Mouse (Mus musculus) kidney, adult 2 months (tissue): ENCODE results near the gene Ppp1r32. TPM values are rescaled to one million over a fixed set of nuclear protein-coding genes. Genes with fewer than 3 reads are reported as not detected.

Experiments
- DNase-seq: peaks from one replicate; pipeline ENCODE4 v3.0.0; 2021
- H3K27ac ChIP-seq: fragments of 200-500 bp; 2 replicates; pipeline ENCODE4 v1.5.1; 2012; ENCODE audit warnings: low read depth, low read length, control low read depth, inconsistent platforms; ENCODE audit not compliant: insufficient read depth
- H3K27me3 ChIP-seq: fragments of 200-500 bp; replicated peaks from 2 replicates; pipeline ENCODE4 v1.6.1; 2012; ENCODE audit warnings: mild to moderate bottlenecking, moderate library complexity, low read length, inconsistent platforms; ENCODE audit not compliant: control insufficient read depth, insufficient read depth
- H3K36me3 ChIP-seq: fragments of 200-500 bp; 2 replicates; pipeline ENCODE4 v1.6.1; 2012; ENCODE audit warnings: mild to moderate bottlenecking, moderate library complexity, low read length, inconsistent platforms; ENCODE audit not compliant: control insufficient read depth, insufficient read depth
- H3K4me1 ChIP-seq: fragments of 200-500 bp; 2 replicates; pipeline ENCODE4 v1.6.1; 2011; ENCODE audit warnings: low read length; ENCODE audit not compliant: control insufficient read depth, insufficient read depth
- H3K4me3 ChIP-seq: fragments of 200-500 bp; 2 replicates; pipeline ENCODE4 v1.5.1; 2011; ENCODE audit warnings: mild to moderate bottlenecking, low read depth, low read length, control low read depth; ENCODE audit not compliant: insufficient read depth
- CTCF ChIP-seq: fragments of 200-500 bp; conservative IDR thresholded peaks from 2 replicates; pipeline ENCODE4 v1.5.1; 2011; ENCODE audit warnings: low read depth, mild to moderate bottlenecking, control low read depth, low read length, moderate library complexity, mixed read lengths; ENCODE audit not compliant: insufficient read depth, insufficient read length
- POLR2A ChIP-seq: fragments of 200-500 bp; IDR thresholded peaks from one replicate; pipeline ENCODE4 v1.6.1; 2011; ENCODE audit warnings: low read depth, low read length, control low read depth
- WGBS: fragments of 180-500 bp; shearing (Covaris S2); methylation state at CpG from one replicate; pipeline ENCODE4 v1.1.7; 2018; 5-methylcytosine and 5-hydroxymethylcytosine counted together
- polyA plus RNA-seq: library from polyadenylated mRNA; depleted of rRNA; stranded (reverse); fragments of >200 nt; gene quantifications from 2 replicates; pipeline ENCODE4 v1.2.3, GENCODE M21; 2012

Gene Ppp1r32
- polyA plus RNA-seq, 1 experiment = 0.66 TPM

GRCm38 (mm10) chr19:10520355-10520754 lies 37.6 kb upstream of the Ppp1r32 start:
- no peak overlapping the region for H3K27ac ChIP-seq
- peak; percentile 28 for DNase-seq
- H3K4me1 ChIP-seq = peaks cover 7% of the 10 kb centered on the region; the same call in 1 of the 2 replicates
- H3K36me3 ChIP-seq = no peaks in the 10 kb centered on the region; the same call in 1 of the 2 replicates
- H3K4me3 ChIP-seq = no peak overlapping the region
- 48% methylated on average over 1 of the region's 1 CpGs for WGBS
- H3K27me3 ChIP-seq = no peaks in the 10 kb centered on the region
- TF ChIP-seq POLR2A (no peak), CTCF (peak; percentile 24; the same call in 1 of the 2 replicates)

DNA sequence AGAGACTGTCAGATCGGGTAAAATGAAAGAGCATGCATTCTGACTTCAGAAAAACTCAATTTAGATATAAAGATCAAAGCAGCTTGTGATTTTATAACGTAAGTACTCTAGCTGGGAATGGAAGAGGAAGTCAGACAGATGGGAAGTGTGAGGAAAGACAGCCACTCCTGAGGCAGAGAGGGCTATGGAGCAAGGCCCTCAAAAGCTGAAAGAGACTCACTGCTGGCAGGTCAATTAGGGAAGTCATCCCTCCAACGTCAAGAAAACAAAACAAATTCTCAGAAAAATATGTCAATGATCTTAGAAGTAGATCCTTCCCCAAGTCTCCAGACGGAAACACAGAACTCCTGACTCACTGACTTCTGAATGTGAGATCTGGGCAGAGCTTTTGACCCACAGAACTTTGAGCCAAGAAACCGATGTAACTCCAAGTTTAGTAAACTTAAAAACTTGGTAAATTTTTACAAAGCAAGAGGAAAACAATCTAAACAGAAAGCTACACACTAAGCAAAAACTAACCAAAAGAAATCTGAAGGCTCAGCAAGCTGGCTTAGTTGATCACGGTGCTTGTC lies 28.1 kb upstream of the Ppp1r32 start:
- H3K4me1 ChIP-seq = peaks cover 3% of the 10 kb centered on the region; the same call in 1 of the 2 replicates
- H3K27me3 ChIP-seq = no peaks in the 10 kb centered on the region
- peak; percentile 54 for DNase-seq
- no peak overlapping the region for H3K4me3 ChIP-seq
- H3K36me3 ChIP-seq = peaks cover 8% of the 10 kb centered on the region; the same call in 1 of the 2 replicates
- 48% methylated on average over 6 of the region's 6 CpGs for WGBS
- TF ChIP-seq CTCF = no peak
- no peak for TF ChIP-seq POLR2A
- peak overlapping the region; percentile 45; the same call in 1 of the 2 replicates for H3K27ac ChIP-seq

DNA sequence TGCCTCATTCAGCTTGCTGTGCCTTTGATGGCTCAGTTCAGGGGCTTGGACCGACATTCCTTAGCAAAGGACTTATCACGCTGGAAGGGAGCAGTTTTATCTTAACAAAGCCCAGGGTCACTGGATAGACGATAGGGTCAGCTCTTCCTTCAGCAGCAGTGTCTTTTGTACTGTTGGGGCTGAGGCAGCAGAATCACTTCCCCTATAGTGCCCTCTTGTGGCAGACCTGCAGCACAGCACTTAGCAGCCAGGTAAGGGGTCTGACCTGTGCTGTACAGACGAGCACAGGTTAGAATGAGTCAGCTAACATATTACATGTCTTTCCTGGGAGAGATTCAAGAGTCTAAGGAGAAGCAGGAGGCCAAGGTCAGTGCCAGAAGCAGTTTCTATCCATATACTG lies 19.8 kb upstream of the Ppp1r32 start:
- 10% methylated on average over 4 of the region's 4 CpGs for WGBS
- TF ChIP-seq POLR2A (no peak), CTCF (peak; percentile 92)
- Histone ChIP-seq H3K4me3 (no peak overlapping the region), H3K27me3 (no peaks in the 10 kb centered on the region), H3K4me1 (no peaks in the 10 kb centered on the region), H3K27ac (no peak overlapping the region), H3K36me3 (peaks cover 3% of the 10 kb centered on the region)
- DNase-seq = peak; percentile 34

GRCm38 (mm10) chr19:10500581-10500980 lies 17.9 kb upstream of the Ppp1r32 start:
- H3K36me3 ChIP-seq = peaks cover 2% of the 10 kb centered on the region
- H3K4me1 ChIP-seq = no peaks in the 10 kb centered on the region
- TF ChIP-seq CTCF (no peak), POLR2A (no peak)
- no peaks in the 10 kb centered on the region for H3K27me3 ChIP-seq
- no peak overlapping the region for H3K4me3 ChIP-seq
- WGBS = 96% methylated on average over 8 of the region's 8 CpGs
- H3K27ac ChIP-seq = no peak overlapping the region
- DNase-seq = no peak

DNA sequence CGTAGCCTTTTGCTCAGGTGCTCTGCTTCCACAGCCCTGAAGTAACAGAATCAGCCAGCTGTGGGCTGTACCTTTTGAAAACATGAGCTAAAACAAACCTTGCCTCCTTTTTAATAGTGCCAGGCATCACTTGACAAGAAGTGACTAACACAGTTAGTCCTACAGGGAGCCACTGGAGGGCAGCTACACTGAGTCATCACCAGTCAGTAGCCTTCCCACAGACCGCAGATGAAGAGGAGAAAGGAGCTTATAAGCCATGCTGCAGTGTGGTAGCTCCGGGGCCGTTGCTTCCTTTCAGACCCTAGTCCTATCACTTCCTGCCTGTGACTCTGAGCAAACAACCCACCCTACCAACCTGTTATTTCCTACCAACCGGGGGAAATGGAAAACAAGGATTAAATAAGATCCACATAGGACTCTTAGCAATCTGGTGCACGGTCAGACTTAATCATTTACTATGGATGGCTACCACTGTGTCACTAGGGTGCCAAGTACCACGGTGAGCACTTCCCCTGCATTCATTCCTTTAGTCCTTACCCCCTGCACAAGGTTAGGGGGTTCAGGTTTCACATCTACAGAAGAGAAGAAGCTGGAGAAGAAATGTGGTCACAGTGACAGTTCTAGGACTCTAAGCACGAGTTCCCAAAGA lies 14.9 kb upstream of the Ppp1r32 start:
- Histone ChIP-seq H3K27ac (no peak overlapping the region), H3K27me3 (no peaks in the 10 kb centered on the region), H3K4me3 (no peak overlapping the region), H3K36me3 (peaks cover 2% of the 10 kb centered on the region), H3K4me1 (no peaks in the 10 kb centered on the region)
- no peak for DNase-seq
- TF ChIP-seq CTCF (no peak), POLR2A (no peak)
- WGBS = 33% methylated on average over 8 of the region's 8 CpGs

- H3K27ac ChIP-seq = no peak overlapping the region
- 83% methylated on average over 2 of the region's 2 CpGs for WGBS
- no peak for DNase-seq
- no peaks in the 10 kb centered on the region for H3K27me3 ChIP-seq
- H3K4me1 ChIP-seq = no peaks in the 10 kb centered on the region
- TF ChIP-seq CTCF = no peak
- no peak for TF ChIP-seq POLR2A
- H3K36me3 ChIP-seq = peaks cover 2% of the 10 kb centered on the region
- H3K4me3 ChIP-seq = no peak overlapping the region
Measured at GRCm38 (mm10) chr19:10496976-10497375, 14.2 kb upstream of the Ppp1r32 start.

DNA sequence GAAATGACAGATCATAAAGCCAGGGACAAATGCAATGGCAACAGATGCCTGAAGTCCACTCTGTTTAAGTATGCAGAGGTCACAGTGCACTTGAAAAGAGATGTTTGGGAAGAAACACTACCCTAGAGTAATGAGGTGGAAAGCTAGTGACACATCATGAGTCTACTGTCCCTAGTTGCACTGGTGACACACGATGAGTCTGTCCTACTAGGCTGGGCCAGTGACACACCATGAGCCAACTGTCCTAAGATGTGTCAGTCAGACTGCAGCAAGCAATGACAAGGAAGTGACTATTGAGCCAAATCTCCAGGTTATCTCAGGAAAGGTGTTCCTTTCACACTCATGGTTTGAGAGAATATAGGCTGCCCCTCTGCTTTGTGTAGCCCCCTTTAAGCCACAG lies 12.9 kb upstream of the Ppp1r32 start:
- H3K4me3 ChIP-seq = no peak overlapping the region
- H3K27ac ChIP-seq = no peak overlapping the region
- 45% methylated on average over 1 of the region's 1 CpGs for WGBS
- H3K27me3 ChIP-seq = no peaks in the 10 kb centered on the region
- no peaks in the 10 kb centered on the region for H3K4me1 ChIP-seq
- TF ChIP-seq POLR2A (no peak), CTCF (no peak)
- no peaks in the 10 kb centered on the region; the same call in 1 of the 2 replicates for H3K36me3 ChIP-seq
- DNase-seq = no peak
